Mouse (Mus musculus): ENCODE results near the gene Stk10. TPM values are rescaled to one million over a fixed set of nuclear protein-coding genes. Genes with fewer than 3 reads are reported as not detected.

The Stk10 gene
- polyA plus RNA-seq, 1 experiment from 2014 or later = 2.1 TPM

- peak overlapping the region; percentile 77 for H3K27ac ChIP-seq (replicated peaks)
- no peaks in the 10 kb centered on the region for H3K36me3 ChIP-seq
- no peaks in the 10 kb centered on the region for H3K9me3 ChIP-seq (replicated peaks)
- peak overlapping the region; percentile 78 for H3K4me3 ChIP-seq
- peaks cover 66% of the 10 kb centered on the region for H3K27me3 ChIP-seq (ENCODE audit: low read depth, poor library complexity, severe bottlenecking)
- no peak for DNase-seq (ENCODE audit: low spot score)
- H3K4me1 ChIP-seq = peaks cover 38% of the 10 kb centered on the region
- WGBS = 1% methylated on average over 24 of the region's 24 CpGs
These were observed 567 bp downstream of the Stk10 start for GRCm38 (mm10) chr11:32533482-32534261.

GRCm38 (mm10) chr11:32534453-32535075 is 1.5 kb downstream of the Stk10 start:
- DNase-seq (ENCODE audit: low spot score) = no peak
- peaks cover 75% of the 10 kb centered on the region for H3K27me3 ChIP-seq (ENCODE audit: low read depth, poor library complexity, severe bottlenecking)
- H3K27ac ChIP-seq (replicated peaks) = no peak overlapping the region
- peak overlapping the region; percentile 2; the same call in 1 of the 2 replicates for H3K4me3 ChIP-seq
- no peaks in the 10 kb centered on the region for H3K9me3 ChIP-seq (replicated peaks)
- H3K4me1 ChIP-seq = peaks cover 38% of the 10 kb centered on the region
- 75% methylated on average over 7 of the region's 7 CpGs for WGBS
- H3K36me3 ChIP-seq = no peaks in the 10 kb centered on the region

- no peak overlapping the region for H3K4me3 ChIP-seq
- H3K36me3 ChIP-seq = no peaks in the 10 kb centered on the region
- 92% methylated on average over 4 of the region's 4 CpGs for WGBS
- peaks cover 41% of the 10 kb centered on the region for H3K4me1 ChIP-seq
- no peak for DNase-seq (ENCODE audit: low spot score)
- peaks cover 75% of the 10 kb centered on the region for H3K27me3 ChIP-seq (ENCODE audit: low read depth, poor library complexity, severe bottlenecking)
- H3K27ac ChIP-seq (replicated peaks) = no peak overlapping the region
- H3K9me3 ChIP-seq (replicated peaks) = no peaks in the 10 kb centered on the region
These were observed 2.5 kb downstream of the Stk10 start for GRCm38 (mm10) chr11:32535646-32536045.

GRCm38 (mm10) chr11:32536954-32537353 is 3.8 kb downstream of the Stk10 start:
- Histone ChIP-seq H3K36me3 (no peaks in the 10 kb centered on the region), H3K9me3 (replicated peaks) (no peaks in the 10 kb centered on the region), H3K4me1 (peaks cover 41% of the 10 kb centered on the region), H3K27ac (replicated peaks) (no peak overlapping the region), H3K27me3 (ENCODE audit: low read depth, poor library complexity, severe bottlenecking) (peaks cover 62% of the 10 kb centered on the region), H3K4me3 (no peak overlapping the region)
- WGBS = 48% methylated on average over 7 of the region's 7 CpGs
- DNase-seq (ENCODE audit: low spot score) = peak; percentile 29

GRCm38 (mm10) chr11:32538435-32538834 is 5.3 kb downstream of the Stk10 start:
- H3K9me3 ChIP-seq (replicated peaks) = no peaks in the 10 kb centered on the region
- no peak overlapping the region for H3K4me3 ChIP-seq
- no peak for DNase-seq (ENCODE audit: low spot score)
- no peaks in the 10 kb centered on the region for H3K36me3 ChIP-seq
- H3K4me1 ChIP-seq = peaks cover 40% of the 10 kb centered on the region
- 74% methylated on average over 6 of the region's 6 CpGs for whole genome bisulfite sequencing
- H3K27ac ChIP-seq (replicated peaks) = no peak overlapping the region; the same call in 1 of the 2 replicates
- peaks cover 52% of the 10 kb centered on the region for H3K27me3 ChIP-seq (ENCODE audit: low read depth, poor library complexity, severe bottlenecking)

GRCm38 (mm10) chr11:32538846-32539245 is 5.7 kb downstream of the Stk10 start:
- no peaks in the 10 kb centered on the region for H3K36me3 ChIP-seq
- no peak overlapping the region for H3K4me3 ChIP-seq
- peaks cover 48% of the 10 kb centered on the region for H3K27me3 ChIP-seq (ENCODE audit: low read depth, poor library complexity, severe bottlenecking)
- H3K9me3 ChIP-seq (replicated peaks) = no peaks in the 10 kb centered on the region
- H3K27ac ChIP-seq (replicated peaks) = no peak overlapping the region; the same call in 1 of the 2 replicates
- H3K4me1 ChIP-seq = peaks cover 35% of the 10 kb centered on the region
- DNase-seq (ENCODE audit: low spot score) = no peak
- 86% methylated on average over 4 of the region's 4 CpGs for WGBS

- Histone ChIP-seq H3K36me3 (no peaks in the 10 kb centered on the region), H3K9me3 (replicated peaks) (no peaks in the 10 kb centered on the region), H3K27ac (replicated peaks) (no peak overlapping the region), H3K27me3 (ENCODE audit: low read depth, poor library complexity, severe bottlenecking) (peaks cover 39% of the 10 kb centered on the region), H3K4me3 (no peak overlapping the region), H3K4me1 (peaks cover 27% of the 10 kb centered on the region)
- DNase-seq (ENCODE audit: low spot score) = no peak
- WGBS = 92% methylated on average over 7 of the region's 7 CpGs
These were observed 6.6 kb downstream of the Stk10 start for GRCm38 (mm10) chr11:32539717-32540116.

GRCm38 (mm10) chr11:32540463-32540862 is 7.4 kb downstream of the Stk10 start:
- WGBS = 86% methylated on average over 6 of the region's 6 CpGs

GRCm38 (mm10) chr11:32542181-32542580 is 9.1 kb downstream of the Stk10 start:
- 0 out of 2 replicates have a peak overlapping the region, but pooled peaks have one; percentile 4 for H3K27ac ChIP-seq (replicated peaks)
- H3K4me3 ChIP-seq = no peak overlapping the region
- no peak for DNase-seq (ENCODE audit: low spot score)

More at GRCm38 (mm10) chr11:32540463-32540862, 7.4 kb downstream of the Stk10 start:
- DNase-seq (ENCODE audit: low spot score) = no peak
- H3K9me3 ChIP-seq (replicated peaks) = no peaks in the 10 kb centered on the region
- peaks cover 24% of the 10 kb centered on the region for H3K4me1 ChIP-seq
- H3K36me3 ChIP-seq = no peaks in the 10 kb centered on the region
- H3K27ac ChIP-seq (replicated peaks) = no peak overlapping the region
- no peak overlapping the region for H3K4me3 ChIP-seq
- peaks cover 32% of the 10 kb centered on the region for H3K27me3 ChIP-seq (ENCODE audit: low read depth, poor library complexity, severe bottlenecking)

GRCm38 (mm10) chr11:32542687-32543411 is 9.7 kb downstream of the Stk10 start:
- Histone ChIP-seq H3K27ac (replicated peaks) (0 out of 2 replicates have a peak overlapping the region, but pooled peaks have one; percentile 4), H3K36me3 (no peaks in the 10 kb centered on the region), H3K4me3 (no peak overlapping the region), H3K27me3 (ENCODE audit: low read depth, poor library complexity, severe bottlenecking) (peaks cover 25% of the 10 kb centered on the region; the same call in 1 of the 2 replicates), H3K4me1 (peaks cover 20% of the 10 kb centered on the region), H3K9me3 (replicated peaks) (no peaks in the 10 kb centered on the region)
- WGBS = 31% methylated on average over 3 of the region's 3 CpGs
- no peak for DNase-seq (ENCODE audit: low spot score)

More at GRCm38 (mm10) chr11:32542181-32542580, 9.1 kb downstream of the Stk10 start:
- H3K36me3 ChIP-seq = no peaks in the 10 kb centered on the region
- H3K9me3 ChIP-seq (replicated peaks) = no peaks in the 10 kb centered on the region
- 89% methylated on average over 4 of the region's 4 CpGs for WGBS
- H3K4me1 ChIP-seq = peaks cover 19% of the 10 kb centered on the region
- H3K27me3 ChIP-seq (ENCODE audit: low read depth, poor library complexity, severe bottlenecking) = peaks cover 25% of the 10 kb centered on the region; the same call in 1 of the 2 replicates

GRCm38 (mm10) chr11:32544041-32544440 is 10.9 kb downstream of the Stk10 start:
- WGBS = 89% methylated on average over 6 of the region's 6 CpGs
- peaks cover 16% of the 10 kb centered on the region for H3K4me1 ChIP-seq
- H3K9me3 ChIP-seq (replicated peaks) = no peaks in the 10 kb centered on the region
- no peak overlapping the region for H3K27ac ChIP-seq (replicated peaks)
- H3K36me3 ChIP-seq = no peaks in the 10 kb centered on the region
- H3K4me3 ChIP-seq = no peak overlapping the region
- peaks cover 14% of the 10 kb centered on the region; the same call in 1 of the 2 replicates for H3K27me3 ChIP-seq (ENCODE audit: low read depth, poor library complexity, severe bottlenecking)
- DNase-seq (ENCODE audit: low spot score) = no peak

GRCm38 (mm10) chr11:32544497-32544896 is 11.4 kb downstream of the Stk10 start:
- H3K4me1 ChIP-seq = peaks cover 21% of the 10 kb centered on the region
- DNase-seq (ENCODE audit: low spot score) = no peak
- peaks cover 9% of the 10 kb centered on the region; the same call in 1 of the 2 replicates for H3K27me3 ChIP-seq (ENCODE audit: low read depth, poor library complexity, severe bottlenecking)
- H3K27ac ChIP-seq (replicated peaks) = peak overlapping the region; percentile 23; the same call in 1 of the 2 replicates
- H3K4me3 ChIP-seq = no peak overlapping the region
- H3K9me3 ChIP-seq (replicated peaks) = no peaks in the 10 kb centered on the region
- H3K36me3 ChIP-seq = no peaks in the 10 kb centered on the region
- WGBS = 94% methylated on average over 5 of the region's 5 CpGs

All from midbrain, embryonic 10.5 days (tissue).